Mouse (Mus musculus) inflammation-experienced regulatory T-cells, adult 6 months (primary cell): Measurements from ENCODE around the gene Prdm5. TPM values are rescaled to one million over a fixed set of nuclear protein-coding genes. Genes with fewer than 3 reads are reported as not detected.

Source experiments
- ATAC-seq: one replicate; pipeline ENCODE4 v1.8.0; 2017
- polyA plus RNA-seq, 3 experiments: library from polyadenylated mRNA; unstranded; fragments of 100-300 nt; shearing (Covaris generic); gene quantifications; one replicate each; pipeline ENCODE4 v1.2.1; 2017

The Prdm5 gene
- polyA plus RNA-seq = 1 to 10 TPM; 1.5 to 4.7 (median 4.4) TPM

DNA sequence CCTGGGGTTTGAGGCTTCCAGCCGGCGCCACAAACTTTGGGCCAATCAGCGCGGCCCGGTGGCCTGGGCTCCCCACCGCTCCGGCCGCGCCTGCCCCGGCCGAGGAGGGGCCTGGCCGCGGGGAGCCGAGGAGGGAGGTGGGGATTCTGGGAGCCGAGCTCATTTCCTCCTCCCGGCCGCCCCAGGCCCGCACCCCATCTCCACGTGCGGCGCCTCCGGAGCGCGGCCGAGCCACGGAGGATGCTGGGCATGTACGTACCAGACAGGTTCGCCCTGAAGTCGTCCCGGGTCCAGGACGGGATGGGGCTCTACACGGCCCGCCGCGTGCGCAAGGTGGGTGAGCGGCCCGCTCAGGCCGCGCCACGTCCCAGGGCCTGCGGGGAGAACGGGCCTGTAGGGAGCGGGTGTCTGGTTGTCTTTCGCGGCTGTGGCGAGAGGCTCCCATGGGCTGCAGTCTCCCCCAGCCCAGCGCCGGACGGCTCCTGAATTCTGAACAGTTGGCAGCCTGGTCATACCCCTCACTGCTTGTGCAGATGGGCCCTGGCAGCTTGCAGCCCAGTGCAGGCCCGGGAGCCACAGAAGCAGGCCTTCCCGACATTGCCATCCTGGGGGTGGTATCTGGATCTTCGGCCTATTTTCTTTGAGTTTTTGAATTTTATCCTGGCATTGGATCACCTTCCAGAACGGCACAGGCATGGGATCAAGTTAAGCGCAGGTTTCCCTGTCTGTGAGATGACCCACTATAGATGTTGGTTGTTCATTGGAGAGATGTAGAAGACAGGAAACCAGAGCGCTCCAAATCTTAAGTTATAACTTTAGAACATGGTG lies at the start of gene Prdm5:
Gene Prdm5, plus strand, starts transcription at position 128 of the 828 bp plus-strand sequence.
- peak; percentile 59 for ATAC-seq

- ATAC-seq = no peak
Observed at GRCm38 (mm10) chr6:65739442-65739841, 39.3 kb upstream of the Prdm5 start.

GRCm38 (mm10) chr6:65743144-65743870 lies 35.5 kb upstream of the Prdm5 start:
- no peak for ATAC-seq

DNA sequence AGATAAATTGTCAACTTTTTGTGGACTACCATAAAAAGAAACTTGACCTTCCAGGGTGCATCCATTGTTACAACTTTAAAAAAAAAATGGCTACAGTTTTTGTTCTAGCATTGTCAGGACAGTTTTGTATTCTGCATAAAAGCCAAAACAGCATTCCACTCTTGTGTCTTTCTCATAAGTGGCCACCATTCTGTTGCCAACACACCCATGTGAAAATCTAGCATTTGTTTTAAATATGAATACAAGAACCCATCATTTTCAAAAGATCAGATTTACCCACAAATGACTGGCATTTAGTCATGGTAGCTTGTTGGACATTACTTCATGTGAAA lies 35.0 kb upstream of the Prdm5 start:
- no peak for ATAC-seq

- no peak for ATAC-seq
Observed at GRCm38 (mm10) chr6:65758214-65758613, 20.6 kb upstream of the Prdm5 start.

DNA sequence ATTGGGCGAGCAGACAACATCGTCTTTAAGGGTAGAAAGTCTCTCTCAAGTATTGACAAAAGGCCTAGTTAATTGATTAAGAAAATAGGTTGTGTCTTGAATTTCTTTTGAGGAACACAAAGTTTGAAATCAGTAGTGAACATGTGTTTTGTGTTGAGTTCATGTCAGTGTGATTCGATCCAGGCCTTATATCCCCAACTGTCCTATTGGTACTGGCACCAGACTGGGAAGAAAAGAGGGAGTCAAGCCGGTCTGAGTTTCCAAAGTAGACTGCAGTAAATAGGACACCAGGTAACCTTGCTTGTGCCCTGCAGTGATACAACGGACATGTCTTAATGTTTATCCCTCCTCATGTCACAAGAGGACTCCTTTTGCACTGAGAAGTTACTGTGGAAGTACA lies 19.6 kb upstream of the Prdm5 start:
- no peak for ATAC-seq

DNA sequence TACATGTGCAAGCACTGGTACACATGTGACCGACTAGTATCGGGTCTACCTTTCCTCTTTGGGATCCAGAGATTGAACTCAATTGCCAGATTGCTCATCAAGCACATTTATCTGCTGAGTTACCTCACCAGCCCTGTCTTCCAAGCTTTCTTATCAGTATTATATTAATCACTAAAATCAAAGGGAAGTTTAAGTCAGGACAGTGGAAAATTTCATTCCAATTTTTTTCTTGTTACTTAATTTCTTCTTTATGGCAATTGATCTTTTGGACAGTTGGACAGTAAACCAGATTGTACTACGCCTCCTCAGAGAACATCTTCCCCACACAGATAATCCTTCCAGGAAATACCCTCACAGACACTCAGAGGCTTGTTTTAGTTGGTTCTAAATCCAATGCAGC lies 18.7 kb upstream of the Prdm5 start:
- ATAC-seq = no peak

GRCm38 (mm10) chr6:65764459-65764858 lies 14.3 kb upstream of the Prdm5 start:
- ATAC-seq = no peak

- peak; percentile 48 for ATAC-seq
Observed at GRCm38 (mm10) chr6:65765057-65765456, 13.7 kb upstream of the Prdm5 start.

- ATAC-seq = no peak
Observed at GRCm38 (mm10) chr6:65765752-65766397, 12.9 kb upstream of the Prdm5 start.

DNA sequence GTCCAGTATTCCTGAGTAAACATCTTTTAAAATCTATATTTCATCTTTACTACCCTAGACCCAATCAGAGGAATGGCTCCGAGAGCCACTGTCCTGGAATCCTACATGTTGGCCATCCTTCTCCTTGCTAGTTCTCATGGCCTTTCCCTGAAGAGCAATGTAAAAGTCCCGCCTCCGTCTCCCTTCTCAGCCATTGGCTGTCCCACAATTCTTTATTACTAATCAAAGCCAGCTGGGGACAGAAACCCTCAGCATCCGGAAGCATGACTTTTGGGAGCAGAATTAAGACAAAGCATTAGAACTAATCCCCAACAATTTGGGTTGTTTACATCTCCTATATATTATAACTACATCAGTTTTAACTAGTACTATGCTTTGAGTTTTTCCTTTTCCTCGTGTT lies 10.9 kb upstream of the Prdm5 start:
- ATAC-seq = no peak

DNA sequence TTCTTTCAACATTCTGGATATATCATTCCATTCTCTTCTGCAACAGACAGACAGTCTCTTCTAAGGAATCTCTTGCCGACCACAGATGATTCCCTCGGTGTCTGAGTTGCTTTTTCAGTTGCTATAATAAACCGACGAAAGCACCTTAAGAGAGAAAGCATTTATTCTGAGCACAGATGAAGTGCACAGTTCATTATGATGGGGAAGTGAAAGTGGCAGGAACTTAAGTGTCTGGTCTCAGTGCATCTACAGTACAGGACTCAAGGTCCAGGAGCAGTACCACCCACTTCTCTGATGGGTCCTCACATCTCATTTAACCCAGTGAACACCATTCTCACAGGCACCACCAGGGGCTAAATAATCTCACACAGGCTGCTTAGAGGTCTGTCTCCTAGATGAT lies 5.2 kb upstream of the Prdm5 start:
- ATAC-seq = no peak

- no peak for ATAC-seq
Observed at GRCm38 (mm10) chr6:65779689-65780233, 973 bp downstream of the Prdm5 start.

- no peak for ATAC-seq
Observed at GRCm38 (mm10) chr6:65781441-65781840, 2.7 kb downstream of the Prdm5 start.

- ATAC-seq = no peak
Observed at GRCm38 (mm10) chr6:65783670-65784069, 4.9 kb downstream of the Prdm5 start.

GRCm38 (mm10) chr6:65792923-65793322 lies 14.1 kb downstream of the Prdm5 start:
- no peak for ATAC-seq

DNA sequence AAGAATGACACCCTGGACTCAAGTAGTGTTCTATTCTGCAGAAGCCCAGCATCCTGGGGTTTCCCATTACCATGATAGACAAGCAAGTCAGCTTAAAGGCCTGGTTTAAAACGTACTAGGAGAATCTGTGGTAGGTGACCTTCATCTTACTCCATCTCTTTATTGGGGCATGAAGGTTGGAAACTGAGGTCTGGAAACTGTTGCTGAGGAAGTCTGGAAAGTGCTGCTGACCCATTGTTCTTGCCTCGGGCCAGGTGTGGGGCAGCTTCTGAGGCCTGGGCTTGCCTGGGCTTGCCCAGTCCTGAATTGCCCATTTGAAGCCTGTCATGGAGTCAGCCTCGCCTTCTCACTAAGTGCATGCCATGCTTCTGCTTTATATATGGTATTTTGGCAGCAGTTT lies 17.8 kb downstream of the Prdm5 start:
- no peak for ATAC-seq

GRCm38 (mm10) chr6:65797276-65797675 lies 18.5 kb downstream of the Prdm5 start:
- ATAC-seq = no peak

GRCm38 (mm10) chr6:65798390-65798789 lies 19.6 kb downstream of the Prdm5 start:
- no peak for ATAC-seq

DNA sequence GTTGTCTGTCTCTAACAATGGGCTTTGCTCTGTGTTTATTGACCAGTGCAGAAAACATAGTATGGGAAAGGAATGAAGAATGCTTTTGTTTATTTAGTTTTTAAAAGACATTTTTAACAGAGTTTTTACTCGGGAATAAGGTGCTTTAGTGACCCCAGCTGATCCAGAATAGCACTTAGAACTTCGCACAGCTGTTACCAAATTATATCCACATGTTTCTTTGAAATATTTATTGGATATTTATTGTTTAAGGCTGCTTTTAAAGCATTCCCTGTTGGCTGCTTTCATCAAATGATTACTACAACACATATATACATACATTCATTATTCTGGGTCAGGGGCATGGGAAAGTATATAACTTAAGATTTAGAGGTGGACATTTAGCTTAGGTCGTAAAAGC lies 32.9 kb downstream of the Prdm5 start:
- ATAC-seq = no peak

GRCm38 (mm10) chr6:65818039-65818747 lies 39.4 kb downstream of the Prdm5 start:
- peak; percentile 84 for ATAC-seq

DNA sequence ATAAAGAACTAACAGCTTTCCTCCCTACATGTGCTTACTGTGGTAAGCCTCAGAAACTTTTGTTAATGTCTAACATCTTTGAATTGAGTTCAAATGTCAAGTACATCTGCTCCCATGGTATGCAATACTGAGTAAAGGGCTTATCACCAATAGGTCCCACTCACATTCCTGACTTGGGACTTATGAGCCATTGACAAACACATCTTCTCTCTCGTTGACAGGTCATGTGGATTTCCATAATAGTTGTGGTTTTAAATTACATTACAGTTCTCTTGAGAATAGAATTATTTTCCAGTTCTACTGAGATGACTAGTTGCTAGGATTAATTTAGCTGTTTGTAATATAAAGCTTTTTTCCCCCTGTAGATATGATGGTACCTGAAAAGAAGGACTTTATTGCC lies 49.9 kb downstream of the Prdm5 start:
- ATAC-seq = no peak

DNA sequence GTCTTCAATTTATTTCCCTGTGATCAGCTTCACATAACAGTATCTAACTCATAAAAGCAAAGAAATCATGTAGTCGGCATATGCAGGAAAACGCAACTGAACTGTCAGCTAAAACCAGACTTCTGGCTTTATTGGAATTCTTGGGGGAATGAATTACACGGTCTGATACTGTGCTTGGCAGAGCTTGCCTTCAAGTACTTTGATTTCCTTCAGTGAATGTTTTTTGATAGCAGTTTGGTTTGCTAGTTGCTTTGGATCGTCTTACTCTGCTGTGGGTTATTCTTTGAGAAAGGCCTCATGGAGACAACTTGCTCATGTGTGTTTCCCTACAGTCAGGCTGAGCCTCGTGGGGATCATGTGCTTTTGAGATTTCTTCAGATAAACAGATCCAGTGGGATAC lies 52.7 kb downstream of the Prdm5 start:
- no peak for ATAC-seq
